Mouse (Mus musculus): ENCODE measurements around the gene Tsga10ip. TPM values are rescaled to one million over a fixed set of nuclear protein-coding genes. Genes with fewer than 3 reads are reported as not detected.

The Tsga10ip gene
- 0.15 and 0.36 TPM in 2 replicates for polyA plus RNA-seq (2014; fragmentation: Nextera tagmentation; extraction: Ambion mirVana)

DNA sequence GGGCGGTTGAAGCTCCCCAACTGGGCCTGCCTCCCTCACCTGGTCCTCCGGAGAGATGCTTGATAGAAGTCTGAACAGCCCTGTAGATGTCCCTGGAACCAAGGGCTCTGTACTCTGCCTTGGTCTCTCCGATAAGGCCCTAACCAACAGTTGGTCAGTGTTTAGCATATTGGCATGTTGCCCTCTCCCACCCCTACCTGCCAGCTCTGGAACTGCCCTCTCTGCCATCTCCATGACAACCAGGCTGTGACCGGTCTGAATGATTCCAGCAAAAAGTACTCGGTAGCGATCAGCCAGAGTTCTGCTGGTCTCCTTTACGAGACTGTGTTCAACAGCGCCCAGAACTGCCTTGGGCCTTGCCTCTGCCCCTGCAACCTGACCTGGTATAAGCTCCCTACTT is at the start of gene Tsga10ip:
Gene Tsga10ip (minus strand): TSS at position 234 of the 400 bp plus-strand sequence.
- Histone ChIP-seq H3K4me3 (ENCODE audit: low read depth, low read length) (no peak within 1 kb of the TSS), H3K36me3 (replicated peaks; ENCODE audit: control insufficient read depth, insufficient read depth, low read depth, low read length) (no peaks in the 10 kb centered on the region), H3K27me3 (ENCODE audit: control insufficient read depth, insufficient read depth, low read length) (no peaks in the 10 kb centered on the region), H3K4me1 (ENCODE audit: control insufficient read depth, insufficient read depth, low read length) (no peaks in the 10 kb centered on the region), H3K27ac (replicated peaks; ENCODE audit: low read depth, low read length) (no peak within 1 kb of the TSS), H3K4me2 (ENCODE audit: low read depth, low read length) (no peak within 1 kb of the TSS), H3K9me3 (replicated peaks; ENCODE audit: control insufficient read depth, low read length) (no peaks in the 10 kb centered on the region), H3K9ac (replicated peaks; ENCODE audit: low read length) (no peak within 1 kb of the TSS)
- DNase-seq (ENCODE audit: low spot score) (no peak), ATAC-seq (replicated peaks; ENCODE audit: insufficient number of reproducible peaks, low FRiP score, low TSS enrichment, low read depth) (no peak)
- 84% methylated on average over 8 of the region's 8 CpGs for WGBS

DNA sequence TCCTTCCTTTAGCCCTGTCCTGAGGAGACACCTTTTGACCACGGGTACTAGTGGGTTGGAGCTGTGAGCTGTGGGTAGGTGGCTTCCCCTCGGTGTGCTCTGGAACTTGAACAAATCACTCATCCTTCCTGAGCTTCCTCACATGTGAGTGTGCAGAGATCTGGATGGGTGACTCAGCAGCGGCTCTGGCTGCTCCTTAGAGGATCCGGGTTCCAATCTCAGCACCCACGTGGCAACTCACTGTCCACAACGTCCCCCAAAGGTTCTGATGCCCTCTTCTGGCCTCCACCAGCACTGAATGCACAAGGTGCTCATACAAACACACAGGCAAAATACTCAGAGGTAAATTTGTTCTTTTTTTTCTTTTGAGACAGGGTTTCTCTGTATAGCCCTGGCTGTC is 49.4 kb upstream of the Tsga10ip start:
- no peak overlapping the region for H3K4me3 ChIP-seq (ENCODE audit: low read depth, low read length)
- H3K27me3 ChIP-seq (ENCODE audit: control insufficient read depth, insufficient read depth, low read length): peaks cover 33% of the 10 kb centered on the region
- no peak overlapping the region for H3K27ac ChIP-seq (replicated peaks; ENCODE audit: low read depth, low read length)
- H3K9me3 ChIP-seq (replicated peaks; ENCODE audit: control insufficient read depth, low read length): no peaks in the 10 kb centered on the region
- H3K4me1 ChIP-seq (ENCODE audit: control insufficient read depth, insufficient read depth, low read length): peaks cover 12% of the 10 kb centered on the region
- H3K9ac ChIP-seq (replicated peaks; ENCODE audit: low read length): no peak overlapping the region
- no peak for DNase-seq (ENCODE audit: low spot score)
- WGBS: 73% methylated on average over 6 of the region's 6 CpGs
- H3K36me3 ChIP-seq (replicated peaks; ENCODE audit: control insufficient read depth, insufficient read depth, low read depth, low read length): no peaks in the 10 kb centered on the region
- ATAC-seq (replicated peaks; ENCODE audit: insufficient number of reproducible peaks, low FRiP score, low TSS enrichment, low read depth): no peak
- no peak overlapping the region for H3K4me2 ChIP-seq (ENCODE audit: low read depth, low read length)

DNA sequence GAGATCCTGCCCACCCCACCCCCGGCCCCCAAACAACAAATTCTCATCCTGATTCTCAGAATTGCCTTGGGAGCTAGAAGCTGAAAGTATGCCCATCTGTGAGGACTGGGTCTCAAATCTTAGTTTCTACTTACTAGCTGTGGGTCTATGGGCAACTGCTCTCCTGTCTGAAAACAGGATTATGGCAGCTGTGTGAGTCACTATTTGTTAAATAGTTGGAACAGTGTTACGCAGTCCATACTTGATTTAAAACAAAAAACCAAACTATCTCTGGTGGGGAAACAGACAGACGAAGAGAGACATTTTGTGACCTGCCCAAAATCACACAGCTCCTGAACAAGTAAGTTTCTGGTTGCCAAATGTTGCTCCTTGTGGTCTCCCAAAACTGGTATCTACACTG is 47.3 kb upstream of the Tsga10ip start:
- Histone ChIP-seq H3K4me3 (ENCODE audit: low read depth, low read length) (no peak overlapping the region), H3K9me3 (replicated peaks; ENCODE audit: control insufficient read depth, low read length) (no peaks in the 10 kb centered on the region), H3K4me2 (ENCODE audit: low read depth, low read length) (no peak overlapping the region), H3K27ac (replicated peaks; ENCODE audit: low read depth, low read length) (no peak overlapping the region), H3K9ac (replicated peaks; ENCODE audit: low read length) (no peak overlapping the region), H3K27me3 (ENCODE audit: control insufficient read depth, insufficient read depth, low read length) (peaks cover 35% of the 10 kb centered on the region), H3K36me3 (replicated peaks; ENCODE audit: control insufficient read depth, insufficient read depth, low read depth, low read length) (no peaks in the 10 kb centered on the region), H3K4me1 (ENCODE audit: control insufficient read depth, insufficient read depth, low read length) (peaks cover 8% of the 10 kb centered on the region)
- no peak for DNase-seq (ENCODE audit: low spot score)
- WGBS: 83% methylated on average over 3 of the region's 3 CpGs
- no peak for ATAC-seq (replicated peaks; ENCODE audit: insufficient number of reproducible peaks, low FRiP score, low TSS enrichment, low read depth)

DNA sequence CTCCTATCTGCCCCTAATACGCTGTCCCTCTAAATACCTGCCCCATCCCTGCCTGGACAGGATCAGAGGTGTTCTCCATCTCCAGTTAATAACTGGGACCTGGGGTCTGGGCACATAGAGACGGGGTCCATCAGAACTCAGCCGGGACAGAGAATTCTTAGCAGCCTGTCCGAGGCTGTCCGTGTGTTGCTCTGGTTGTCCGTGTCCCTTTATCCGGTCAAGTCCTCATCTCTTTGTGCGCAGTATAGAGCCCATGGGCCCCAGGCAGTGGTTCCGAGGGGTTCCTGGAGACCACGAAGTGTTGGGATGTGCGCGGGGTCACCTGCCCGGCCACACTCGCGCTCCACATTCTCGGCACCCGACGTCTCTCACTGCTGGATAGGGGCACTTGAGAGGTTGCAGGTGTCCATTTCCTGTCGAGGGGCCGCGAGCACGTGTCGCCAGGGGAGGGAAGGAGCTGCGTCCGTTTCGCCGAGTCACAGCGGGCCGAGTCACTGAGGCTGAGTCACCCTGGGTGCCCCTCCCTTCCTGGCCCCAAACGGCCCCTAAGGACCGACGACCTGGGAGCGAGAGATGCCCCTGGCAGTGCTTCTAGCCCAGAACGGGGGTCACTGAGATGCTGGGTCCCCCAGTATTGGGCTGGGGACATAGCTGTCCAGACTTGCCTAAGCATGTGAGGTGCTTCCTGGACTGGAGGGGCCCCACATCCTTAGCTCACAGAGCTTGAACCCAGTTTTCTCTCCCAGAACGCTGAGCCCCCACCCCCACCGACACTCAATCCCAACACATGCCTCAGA is 46.2 kb upstream of the Tsga10ip start:
- peaks cover 35% of the 10 kb centered on the region for H3K27me3 ChIP-seq (ENCODE audit: control insufficient read depth, insufficient read depth, low read length)
- DNase-seq (ENCODE audit: low spot score): no peak
- H3K27ac ChIP-seq (replicated peaks; ENCODE audit: low read depth, low read length): no peak overlapping the region
- peak; percentile 35; the same call in 1 of the 2 replicates for ATAC-seq (replicated peaks; ENCODE audit: insufficient number of reproducible peaks, low FRiP score, low TSS enrichment, low read depth)
- peak overlapping the region; percentile 50 for H3K4me3 ChIP-seq (ENCODE audit: low read depth, low read length)
- peaks cover 8% of the 10 kb centered on the region for H3K4me1 ChIP-seq (ENCODE audit: control insufficient read depth, insufficient read depth, low read length)
- peak overlapping the region; percentile 91 for H3K4me2 ChIP-seq (ENCODE audit: low read depth, low read length)
- H3K36me3 ChIP-seq (replicated peaks; ENCODE audit: control insufficient read depth, insufficient read depth, low read depth, low read length): no peaks in the 10 kb centered on the region
- H3K9ac ChIP-seq (replicated peaks; ENCODE audit: low read length): no peak overlapping the region
- H3K9me3 ChIP-seq (replicated peaks; ENCODE audit: control insufficient read depth, low read length): no peaks in the 10 kb centered on the region
- 7% methylated on average over 36 of the region's 36 CpGs for WGBS

DNA sequence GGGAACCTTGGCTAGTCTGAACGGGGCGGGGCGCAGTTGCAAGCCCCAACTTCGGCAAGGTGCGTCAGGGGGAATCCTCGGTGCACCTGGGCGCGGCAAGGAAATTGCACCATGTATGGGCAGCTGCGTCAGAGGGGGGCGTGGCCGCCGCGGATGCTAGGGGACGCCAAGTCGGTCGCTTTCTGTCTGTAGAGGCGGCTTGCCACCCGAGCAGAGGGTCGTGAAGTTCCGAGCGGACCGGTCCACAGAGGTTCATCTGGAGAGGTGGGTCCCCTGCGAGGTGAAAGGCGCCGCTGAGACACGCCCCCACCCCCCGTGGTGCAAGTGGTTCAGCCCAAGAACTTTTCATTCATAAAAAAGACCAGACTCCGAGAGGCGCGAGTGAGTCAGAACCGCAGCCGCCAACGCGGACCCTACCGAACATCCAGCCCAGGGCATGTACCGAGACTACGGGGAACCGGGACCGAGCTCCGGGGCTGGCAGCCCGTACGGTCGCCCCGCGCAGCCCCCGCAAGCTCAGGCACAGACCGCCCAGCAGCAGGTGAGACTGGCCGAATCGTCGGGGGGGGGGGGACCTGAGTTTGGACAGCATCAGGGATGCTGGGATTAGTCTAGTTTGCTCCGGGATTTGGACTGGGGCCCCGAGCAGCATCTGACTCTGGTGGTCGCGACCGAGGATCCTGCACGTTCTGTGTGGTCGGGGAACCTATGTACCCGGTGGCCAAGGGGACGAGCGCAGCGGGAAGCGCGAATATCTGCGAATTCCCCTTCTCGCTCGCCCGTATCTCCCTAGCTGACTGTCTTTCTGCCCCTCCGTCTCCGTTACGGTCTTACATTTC is 45.4 kb upstream of the Tsga10ip start, which contains the start of gene Fosl1:
Gene Fosl1 (plus strand): TSS at position 33 of the 839 bp plus-strand sequence.
- DNase-seq (ENCODE audit: low spot score) (peak; percentile 67), ATAC-seq (replicated peaks; ENCODE audit: insufficient number of reproducible peaks, low FRiP score, low TSS enrichment, low read depth) (peak; percentile 46; the same call in 1 of the 2 replicates)
- Histone ChIP-seq H3K9ac (replicated peaks; ENCODE audit: low read length) (0 out of 2 replicates have a peak within 1 kb of the TSS, but pooled peaks have one; percentile 34), H3K36me3 (replicated peaks; ENCODE audit: control insufficient read depth, insufficient read depth, low read depth, low read length) (no peaks in the 10 kb centered on the region), H3K4me3 (ENCODE audit: low read depth, low read length) (peak within 1 kb of the TSS; percentile 50), H3K27ac (replicated peaks; ENCODE audit: low read depth, low read length) (no peak within 1 kb of the TSS), H3K27me3 (ENCODE audit: control insufficient read depth, insufficient read depth, low read length) (peaks cover 35% of the 10 kb centered on the region), H3K9me3 (replicated peaks; ENCODE audit: control insufficient read depth, low read length) (no peaks in the 10 kb centered on the region), H3K4me2 (ENCODE audit: low read depth, low read length) (peak within 1 kb of the TSS; percentile 91), H3K4me1 (ENCODE audit: control insufficient read depth, insufficient read depth, low read length) (peaks cover 8% of the 10 kb centered on the region)
- WGBS: 2% methylated on average over 70 of the region's 70 CpGs

DNA sequence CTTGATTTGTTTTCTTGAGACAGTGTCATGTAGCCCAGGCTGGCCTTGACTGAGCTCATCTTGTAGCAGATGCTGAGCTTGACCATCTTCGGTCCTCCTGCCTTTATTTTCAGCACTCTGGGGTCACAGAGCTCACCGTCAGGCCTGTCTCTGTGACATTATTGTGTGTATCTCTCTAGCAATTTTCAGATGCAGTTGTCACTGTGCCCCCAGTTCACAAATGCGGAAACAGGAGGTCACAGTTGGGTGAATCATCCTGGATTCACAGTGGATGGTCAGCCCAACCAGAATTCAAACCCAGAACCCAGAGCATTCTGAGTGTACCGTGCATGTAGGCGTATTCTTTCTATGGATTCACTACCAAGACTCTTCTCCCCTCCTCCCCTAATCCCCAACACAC is 43.4 kb upstream of the Tsga10ip start:
- Histone ChIP-seq H3K9ac (replicated peaks; ENCODE audit: low read length) (no peak overlapping the region), H3K27me3 (ENCODE audit: control insufficient read depth, insufficient read depth, low read length) (peaks cover 35% of the 10 kb centered on the region), H3K36me3 (replicated peaks; ENCODE audit: control insufficient read depth, insufficient read depth, low read depth, low read length) (no peaks in the 10 kb centered on the region), H3K4me2 (ENCODE audit: low read depth, low read length) (no peak overlapping the region), H3K9me3 (replicated peaks; ENCODE audit: control insufficient read depth, low read length) (no peaks in the 10 kb centered on the region), H3K27ac (replicated peaks; ENCODE audit: low read depth, low read length) (no peak overlapping the region), H3K4me1 (ENCODE audit: control insufficient read depth, insufficient read depth, low read length) (peaks cover 8% of the 10 kb centered on the region), H3K4me3 (ENCODE audit: low read depth, low read length) (no peak overlapping the region)
- DNase-seq (ENCODE audit: low spot score): no peak
- WGBS: 91% methylated on average over 5 of the region's 5 CpGs
- no peak for ATAC-seq (replicated peaks; ENCODE audit: insufficient number of reproducible peaks, low FRiP score, low TSS enrichment, low read depth)

DNA sequence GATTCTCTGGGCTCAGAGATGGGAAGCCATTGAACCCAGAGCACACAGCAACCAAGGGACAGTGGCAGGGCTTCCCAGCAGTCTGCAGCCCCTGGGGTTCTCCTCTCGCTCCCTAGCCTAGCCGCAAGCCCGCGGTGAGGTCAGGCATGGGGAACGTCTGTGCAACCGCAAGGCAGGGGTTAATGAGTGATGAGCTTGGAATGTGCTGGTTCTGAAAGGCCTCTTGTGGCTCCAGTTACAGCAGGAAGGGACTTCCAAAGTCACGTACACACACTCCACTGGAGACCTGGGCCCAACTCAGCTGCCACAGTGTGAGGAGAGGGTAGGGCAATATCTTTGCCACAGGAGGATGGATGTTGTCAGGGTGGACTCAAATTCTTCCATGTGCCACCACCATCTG is 42.6 kb upstream of the Tsga10ip start:
- DNase-seq (ENCODE audit: low spot score) (no peak), ATAC-seq (replicated peaks; ENCODE audit: insufficient number of reproducible peaks, low FRiP score, low TSS enrichment, low read depth) (no peak)
- 30% methylated on average over 7 of the region's 7 CpGs for WGBS
- no peak overlapping the region for H3K27ac ChIP-seq (replicated peaks; ENCODE audit: low read depth, low read length)
- H3K27me3 ChIP-seq (ENCODE audit: control insufficient read depth, insufficient read depth, low read length): peaks cover 31% of the 10 kb centered on the region
- no peaks in the 10 kb centered on the region for H3K36me3 ChIP-seq (replicated peaks; ENCODE audit: control insufficient read depth, insufficient read depth, low read depth, low read length)
- no peak overlapping the region for H3K9ac ChIP-seq (replicated peaks; ENCODE audit: low read length)
- peaks cover 8% of the 10 kb centered on the region for H3K4me1 ChIP-seq (ENCODE audit: control insufficient read depth, insufficient read depth, low read length)
- no peak overlapping the region for H3K4me3 ChIP-seq (ENCODE audit: low read depth, low read length)
- no peak overlapping the region for H3K4me2 ChIP-seq (ENCODE audit: low read depth, low read length)
- 0 out of 2 replicates have a peak, but pooled peaks cover 3% of the 10 kb centered on the region for H3K9me3 ChIP-seq (replicated peaks; ENCODE audit: control insufficient read depth, low read length)
